Mouse (Mus musculus): ENCODE measurements around the gene Gm20388. TPM values are rescaled to one million over a fixed set of nuclear protein-coding genes. Genes with fewer than 3 reads are reported as not detected.

The Gm20388 gene
- polyA plus RNA-seq, 2 experiments: 8.5 TPM; not detected in 1

GRCm38 (mm10) chr8:122437708-122438331, 2527.2 kb downstream of the Gm20388 start:
- ATAC-seq (ENCODE audit: insufficient read depth): no peak
- no peak overlapping the region for H3K4me2 ChIP-seq (ENCODE audit: low read depth)
- WGBS (ENCODE audit: insufficient replicate concordance): 75% methylated on average over 13 of the region's 13 CpGs

GRCm38 (mm10) chr8:122439336-122439735, 2528.7 kb downstream of the Gm20388 start:
- TF ChIP-seq EP300 (IDR thresholded peaks at IDR 0.05; ENCODE audit: low read depth): no peak
- no peak for TF ChIP-seq CTCF (IDR thresholded peaks at IDR 0.05; ENCODE audit: low read depth)
- ATAC-seq (ENCODE audit: insufficient read depth): no peak
- H3K9ac ChIP-seq (replicated peaks): no peak overlapping the region
- H3K4me1 ChIP-seq (replicated peaks; ENCODE audit: control insufficient read depth in 2 of 2, insufficient read depth in 2 of 2, low read length in 1 of 2): peaks cover 1 to 10% of the 10 kb centered on the region in 2 experiments; a peak in 3 of 4 replicates
- no peak overlapping the region for H3K4me2 ChIP-seq (ENCODE audit: low read depth)
- no peaks in the 10 kb centered on the region for H3K9me3 ChIP-seq (ENCODE audit: control insufficient read depth, low read length)
- WGBS (ENCODE audit: insufficient replicate concordance): 90% methylated on average over 16 of the region's 16 CpGs
- no peak overlapping the region for H3K4me3 ChIP-seq (ENCODE audit: insufficient read depth in 1 of 2, low read depth in 2 of 2, low read length in 2 of 2)
- no peak overlapping the region for H3K27ac ChIP-seq
- no peak for DNase-seq (ENCODE audit: low read depth in 3 of 3, low spot score in 3 of 3)
- no peaks in the 10 kb centered on the region for H3K27me3 ChIP-seq (ENCODE audit: control insufficient read depth, insufficient read depth, low read length)
- H3K36me3 ChIP-seq (replicated peaks; ENCODE audit: control insufficient read depth, insufficient read depth, low read depth): no peaks in the 10 kb centered on the region

More at GRCm38 (mm10) chr8:122437708-122438331, 2527.2 kb downstream of the Gm20388 start:
- H3K9ac ChIP-seq (replicated peaks): no peak overlapping the region
- no peaks in the 10 kb centered on the region for H3K27me3 ChIP-seq (ENCODE audit: control insufficient read depth, insufficient read depth, low read length)
- no peaks in the 10 kb centered on the region for H3K9me3 ChIP-seq (ENCODE audit: control insufficient read depth, low read length)
- H3K4me1 ChIP-seq (replicated peaks; ENCODE audit: control insufficient read depth in 2 of 2, insufficient read depth in 2 of 2, low read length in 1 of 2): peaks cover 3 to 11% of the 10 kb centered on the region in 2 experiments
- H3K4me3 ChIP-seq (ENCODE audit: insufficient read depth in 1 of 2, low read depth in 2 of 2, low read length in 2 of 2): no peak overlapping the region
- TF ChIP-seq CTCF (IDR thresholded peaks at IDR 0.05; ENCODE audit: low read depth) (no peak), EP300 (IDR thresholded peaks at IDR 0.05; ENCODE audit: low read depth) (no peak)
- no peak for DNase-seq (ENCODE audit: low read depth in 3 of 3, low spot score in 3 of 3)
- H3K36me3 ChIP-seq (replicated peaks; ENCODE audit: control insufficient read depth, insufficient read depth, low read depth): no peaks in the 10 kb centered on the region
- H3K27ac ChIP-seq: no peak overlapping the region

- no peak overlapping the region for H3K4me3 ChIP-seq (ENCODE audit: insufficient read depth in 1 of 2, low read depth in 2 of 2, low read length in 2 of 2)
- DNase-seq (ENCODE audit: low read depth in 3 of 3, low spot score in 3 of 3): no peak
- no peaks in the 10 kb centered on the region for H3K9me3 ChIP-seq (ENCODE audit: control insufficient read depth, low read length)
- H3K4me1 ChIP-seq (replicated peaks; ENCODE audit: control insufficient read depth in 2 of 2, insufficient read depth in 2 of 2, low read length in 1 of 2): peaks cover 4 to 14% of the 10 kb centered on the region in 2 experiments; a peak in 3 of 4 replicates
- H3K27ac ChIP-seq: no peak overlapping the region
- H3K9ac ChIP-seq (replicated peaks): no peak overlapping the region
- ATAC-seq (ENCODE audit: insufficient read depth): no peak
- TF ChIP-seq EP300 (IDR thresholded peaks at IDR 0.05; ENCODE audit: low read depth) (no peak), CTCF (IDR thresholded peaks at IDR 0.05; ENCODE audit: low read depth) (no peak)
- no peaks in the 10 kb centered on the region for H3K36me3 ChIP-seq (replicated peaks; ENCODE audit: control insufficient read depth, insufficient read depth, low read depth)
- H3K4me2 ChIP-seq (ENCODE audit: low read depth): no peak overlapping the region
- no peaks in the 10 kb centered on the region for H3K27me3 ChIP-seq (ENCODE audit: control insufficient read depth, insufficient read depth, low read length)
- WGBS (ENCODE audit: insufficient replicate concordance): 76% methylated on average over 1 of the region's 1 CpGs
Measured at GRCm38 (mm10) chr8:122441326-122441725, 2530.7 kb downstream of the Gm20388 start.

GRCm38 (mm10) chr8:122442356-122442755, 2531.7 kb downstream of the Gm20388 start:
- H3K36me3 ChIP-seq (replicated peaks; ENCODE audit: control insufficient read depth, insufficient read depth, low read depth): no peaks in the 10 kb centered on the region
- H3K4me3 ChIP-seq (ENCODE audit: insufficient read depth in 1 of 2, low read depth in 2 of 2, low read length in 2 of 2): peak overlapping the region; percentile 70 to 76
- ATAC-seq (ENCODE audit: insufficient read depth) (no peak), DNase-seq (ENCODE audit: low read depth in 3 of 3, low spot score in 3 of 3) (no peak)
- peak overlapping the region; percentile 86 for H3K4me2 ChIP-seq (ENCODE audit: low read depth)
- no peaks in the 10 kb centered on the region for H3K27me3 ChIP-seq (ENCODE audit: control insufficient read depth, insufficient read depth, low read length)
- TF ChIP-seq EP300 (IDR thresholded peaks at IDR 0.05; ENCODE audit: low read depth): no peak
- TF ChIP-seq CTCF (IDR thresholded peaks at IDR 0.05; ENCODE audit: low read depth): no peak
- no peak overlapping the region for H3K27ac ChIP-seq
- H3K9ac ChIP-seq (replicated peaks): peak overlapping the region; percentile 56; the same call in 1 of the 2 replicates
- WGBS (ENCODE audit: insufficient replicate concordance): 47% methylated on average over 7 of the region's 7 CpGs
- no peaks in the 10 kb centered on the region for H3K9me3 ChIP-seq (ENCODE audit: control insufficient read depth, low read length)
- H3K4me1 ChIP-seq (replicated peaks; ENCODE audit: control insufficient read depth in 2 of 2, insufficient read depth in 2 of 2, low read length in 1 of 2): peaks cover 4 to 14% of the 10 kb centered on the region in 2 experiments; a peak in 3 of 4 replicates

GRCm38 (mm10) chr8:122442781-122443180, 2532.1 kb downstream of the Gm20388 start:
- no peak for DNase-seq (ENCODE audit: low read depth in 3 of 3, low spot score in 3 of 3)
- Histone ChIP-seq H3K4me2 (ENCODE audit: low read depth) (peak overlapping the region; percentile 86), H3K9ac (replicated peaks) (peak overlapping the region; percentile 56), H3K36me3 (replicated peaks; ENCODE audit: control insufficient read depth, insufficient read depth, low read depth) (no peaks in the 10 kb centered on the region), H3K4me3 (ENCODE audit: insufficient read depth in 1 of 2, low read depth in 2 of 2, low read length in 2 of 2) (peak overlapping the region; percentile 70 to 76), H3K27me3 (ENCODE audit: control insufficient read depth, insufficient read depth, low read length) (no peaks in the 10 kb centered on the region), H3K4me1 (replicated peaks; ENCODE audit: control insufficient read depth in 2 of 2, insufficient read depth in 2 of 2, low read length in 1 of 2) (peaks cover 4 to 14% of the 10 kb centered on the region in 2 experiments; a peak in 3 of 4 replicates), H3K9me3 (ENCODE audit: control insufficient read depth, low read length) (no peaks in the 10 kb centered on the region), H3K27ac (no peak overlapping the region)
- WGBS (ENCODE audit: insufficient replicate concordance): 3% methylated on average over 12 of the region's 12 CpGs
- TF ChIP-seq EP300 (IDR thresholded peaks at IDR 0.05; ENCODE audit: low read depth) (no peak), CTCF (IDR thresholded peaks at IDR 0.05; ENCODE audit: low read depth) (no peak)
- no peak for ATAC-seq (ENCODE audit: insufficient read depth)

Measured in liver, embryonic 14.5 days (tissue).